Mouse (Mus musculus) c-Kit-positive CD71-positive TER-119-positive erythroid progenitor cells, embryonic 14.5 days (primary cell): ENCODE results near the gene Zfp444.

Experiments used
- DNase-seq: peaks from one replicate; pipeline ENCODE4 v3.0.0-alpha.2; 2013; ENCODE audit warnings: low spot score

The Zfp444 gene

DNA sequence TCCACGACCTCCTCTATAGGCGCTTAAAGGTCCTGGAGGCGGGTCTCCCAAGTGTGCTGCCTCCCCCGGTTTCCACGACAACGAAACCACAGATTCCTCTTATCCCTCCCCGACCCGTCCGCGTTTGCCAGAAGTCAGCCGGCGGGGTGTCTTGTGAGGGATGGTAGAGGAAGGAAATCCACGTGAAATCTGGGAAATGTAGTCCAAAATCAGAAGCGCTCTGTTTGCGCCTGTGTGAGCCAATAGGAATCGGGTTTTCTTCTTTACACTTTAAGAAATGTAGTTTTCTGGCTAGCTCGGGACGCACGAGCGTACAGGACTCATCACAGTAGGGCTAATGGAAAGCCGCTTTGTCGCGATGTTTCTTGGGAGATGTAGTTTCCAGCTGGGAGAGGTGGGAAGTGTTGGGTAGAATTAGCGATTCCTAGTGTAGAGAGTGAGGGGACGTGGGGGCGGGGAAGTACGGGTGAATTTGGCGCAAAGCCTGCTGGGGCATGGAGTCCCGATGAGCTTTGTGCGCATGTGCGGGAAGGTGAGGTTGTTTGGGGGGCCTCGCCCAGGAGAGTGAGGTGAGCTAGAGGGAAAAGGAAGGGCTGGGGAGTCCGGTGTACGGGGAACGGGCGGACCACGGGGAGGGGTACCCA is at the start of gene Zfp444:
Zfp444 (plus strand) TSS at position 221 of the 644 bp plus-strand sequence.
- peak; percentile 91 for DNase-seq

DNA sequence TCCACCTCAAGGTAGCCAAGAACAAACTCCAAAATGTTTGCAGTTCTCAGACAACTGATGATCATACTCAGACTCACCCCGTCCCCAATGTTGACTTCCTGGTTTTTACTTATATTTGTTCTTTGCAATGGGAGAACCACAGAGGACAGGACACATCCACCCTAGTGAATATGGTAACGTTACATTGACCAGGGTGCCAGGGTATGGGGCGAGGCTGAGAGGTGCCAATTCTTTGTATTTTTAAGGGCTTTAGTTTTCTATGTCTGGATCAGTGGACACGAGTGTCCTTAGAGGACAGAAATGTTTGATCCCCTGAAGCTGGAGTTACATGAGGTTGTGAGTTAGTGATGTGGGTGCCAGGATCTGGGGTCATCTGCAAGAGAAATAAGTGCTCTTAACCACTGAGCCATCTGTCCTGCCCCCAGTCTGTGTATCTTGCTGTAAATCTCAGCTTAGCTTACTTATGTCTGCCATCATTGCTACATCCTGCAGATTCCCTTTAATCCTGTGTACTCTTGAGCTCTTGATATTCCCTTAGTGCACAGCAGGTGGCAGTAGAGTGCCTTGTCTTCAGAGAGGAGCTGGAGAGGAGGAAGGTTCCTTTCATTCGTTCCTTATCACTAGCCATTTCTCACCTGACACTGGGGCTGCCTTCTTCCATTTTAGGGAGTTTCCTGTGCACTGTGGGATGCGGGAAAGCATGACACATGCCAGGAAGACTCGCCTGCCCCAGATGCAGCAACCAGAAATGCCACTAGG is 45.2 kb upstream of the Zfp444 start:
- peak; percentile 73 for DNase-seq

DNA sequence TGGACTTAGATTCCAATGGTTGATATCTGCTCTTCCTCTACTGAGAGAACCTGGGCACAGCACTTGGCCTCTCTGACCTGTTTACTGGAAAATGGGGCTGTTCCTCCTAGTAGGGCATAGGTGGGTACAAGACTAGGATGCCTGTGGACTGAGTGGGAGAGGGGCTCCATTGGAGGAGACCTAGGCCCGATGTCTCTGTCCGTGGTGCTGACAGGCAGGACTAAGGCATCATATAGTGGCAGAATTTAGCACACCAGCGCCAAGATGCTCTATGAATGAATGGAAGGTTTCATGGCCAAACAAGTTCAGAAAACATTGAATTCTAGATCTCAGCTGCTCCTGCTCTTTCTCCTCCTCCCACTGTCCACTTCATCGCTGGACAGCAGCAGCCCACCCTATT is 41.7 kb upstream of the Zfp444 start:
- no peak for DNase-seq

DNA sequence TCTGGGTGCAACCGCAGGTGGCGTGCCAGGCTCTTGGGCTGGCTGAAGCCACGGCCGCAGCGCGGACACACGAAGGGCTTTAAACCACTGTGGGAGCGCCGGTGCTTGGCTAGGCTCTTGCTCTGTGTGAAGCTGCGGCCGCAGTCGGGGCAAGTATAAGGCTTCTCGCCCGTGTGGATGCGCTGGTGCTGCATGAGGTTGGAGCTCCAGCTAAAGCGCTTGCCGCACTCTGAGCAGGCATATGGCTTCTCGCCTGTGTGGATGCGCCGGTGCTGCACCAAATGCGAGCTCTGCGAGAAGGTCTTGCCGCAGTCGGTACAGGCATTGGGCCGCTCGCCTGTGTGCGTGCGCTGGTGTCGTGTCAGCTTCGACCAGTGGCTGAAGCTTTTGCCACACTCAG is 39.4 kb upstream of the Zfp444 start:
- DNase-seq = no peak

DNA sequence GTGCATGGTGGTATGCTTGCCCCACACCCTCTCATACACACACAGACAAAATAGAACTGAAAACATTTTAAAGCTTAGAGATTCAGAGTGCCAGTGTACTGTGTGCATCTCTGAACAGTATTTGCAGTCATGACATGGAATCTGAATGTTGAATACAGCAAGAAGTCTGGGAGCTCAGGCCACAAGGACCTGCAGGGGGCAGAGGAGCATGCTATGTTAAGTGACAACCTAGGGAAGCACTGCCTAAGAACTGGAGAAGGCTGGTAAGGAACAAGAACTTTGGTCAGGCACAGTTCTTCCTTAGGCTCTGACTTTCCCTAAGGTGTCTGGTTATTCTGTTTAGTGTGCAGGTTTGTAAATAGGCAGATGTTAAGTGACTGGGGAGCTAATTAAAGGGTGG is 35.5 kb upstream of the Zfp444 start:
- no peak for DNase-seq

DNA sequence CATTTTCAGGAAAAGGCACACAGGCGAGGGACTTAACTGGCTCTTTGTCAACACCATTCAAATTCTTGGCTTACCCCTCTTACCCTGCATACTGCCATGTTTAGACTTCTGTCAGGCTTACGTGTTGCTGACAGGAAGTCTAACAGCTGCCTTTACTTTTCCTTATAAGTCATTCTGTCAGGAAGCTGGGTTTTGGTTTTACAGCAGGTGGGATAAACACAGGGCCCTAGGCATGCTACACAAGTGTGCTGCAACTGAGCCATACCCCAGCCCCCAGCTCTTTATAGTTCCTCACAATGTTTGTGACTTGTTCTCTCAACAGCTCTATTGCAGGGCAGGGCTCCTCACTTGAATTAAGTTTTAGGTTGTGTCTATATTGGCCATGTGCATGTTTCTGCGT is 32.7 kb upstream of the Zfp444 start:
- DNase-seq = no peak

DNA sequence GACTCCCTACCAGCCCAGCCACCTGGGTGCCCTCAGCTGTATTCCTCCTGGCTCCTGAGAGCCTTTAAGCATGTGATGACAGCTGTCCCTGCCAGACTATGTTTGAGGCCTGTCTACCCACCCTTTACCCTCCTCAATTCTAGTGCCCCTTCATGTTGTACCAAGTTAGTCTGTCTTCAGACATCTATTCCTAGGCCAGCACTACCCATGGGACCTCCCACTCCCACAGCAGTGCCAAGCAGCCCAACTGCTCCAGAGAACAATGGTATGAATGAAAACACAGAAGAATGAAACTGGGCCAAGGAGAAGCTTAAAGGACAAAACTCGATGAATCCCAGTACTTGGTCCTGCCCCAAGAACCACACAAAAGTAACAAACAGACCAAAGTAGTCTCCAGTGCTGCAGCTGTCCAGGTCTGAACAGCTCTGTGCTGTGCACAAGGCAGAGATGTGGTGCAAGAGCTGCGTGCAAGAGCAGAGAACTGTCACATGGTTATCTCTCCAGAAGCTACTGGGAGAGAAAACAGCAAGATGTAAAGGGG is 28.0 kb upstream of the Zfp444 start:
- DNase-seq = no peak

DNA sequence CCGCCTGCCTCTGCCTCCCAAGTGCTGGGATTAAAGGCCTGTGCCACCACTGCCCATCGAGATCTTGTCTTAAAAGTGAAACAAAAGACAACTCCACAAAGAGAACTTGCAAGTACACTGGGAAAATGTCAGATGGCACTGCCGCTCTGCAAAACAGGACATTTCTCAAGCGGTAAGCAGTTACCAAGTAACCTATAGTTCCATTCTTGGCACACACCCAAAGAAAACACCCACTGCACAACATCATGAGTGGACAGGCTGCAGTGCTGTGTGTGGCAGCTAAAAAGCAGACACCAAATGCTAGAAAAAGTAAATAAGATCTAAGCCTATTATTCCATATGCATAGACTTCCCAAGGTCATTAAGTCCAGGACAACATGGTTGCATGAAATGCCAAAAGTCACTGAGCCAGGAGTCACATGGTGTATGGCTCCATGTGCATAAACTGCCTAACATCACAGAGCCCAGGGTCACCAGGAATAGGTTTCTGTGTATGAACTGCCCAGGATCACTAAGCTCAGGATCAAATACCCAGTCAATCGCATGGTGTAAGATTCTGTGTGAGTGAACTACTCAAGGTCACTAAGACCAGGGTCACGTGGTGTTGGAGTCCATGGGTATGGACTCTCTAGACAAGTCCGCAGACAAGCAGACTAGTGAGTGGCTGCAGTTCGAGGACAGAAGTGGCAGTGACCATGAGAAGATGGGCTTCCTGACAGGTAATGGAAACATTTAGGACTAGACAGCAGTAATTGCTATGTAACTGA is 26.4 kb upstream of the Zfp444 start:
- no peak for DNase-seq

DNA sequence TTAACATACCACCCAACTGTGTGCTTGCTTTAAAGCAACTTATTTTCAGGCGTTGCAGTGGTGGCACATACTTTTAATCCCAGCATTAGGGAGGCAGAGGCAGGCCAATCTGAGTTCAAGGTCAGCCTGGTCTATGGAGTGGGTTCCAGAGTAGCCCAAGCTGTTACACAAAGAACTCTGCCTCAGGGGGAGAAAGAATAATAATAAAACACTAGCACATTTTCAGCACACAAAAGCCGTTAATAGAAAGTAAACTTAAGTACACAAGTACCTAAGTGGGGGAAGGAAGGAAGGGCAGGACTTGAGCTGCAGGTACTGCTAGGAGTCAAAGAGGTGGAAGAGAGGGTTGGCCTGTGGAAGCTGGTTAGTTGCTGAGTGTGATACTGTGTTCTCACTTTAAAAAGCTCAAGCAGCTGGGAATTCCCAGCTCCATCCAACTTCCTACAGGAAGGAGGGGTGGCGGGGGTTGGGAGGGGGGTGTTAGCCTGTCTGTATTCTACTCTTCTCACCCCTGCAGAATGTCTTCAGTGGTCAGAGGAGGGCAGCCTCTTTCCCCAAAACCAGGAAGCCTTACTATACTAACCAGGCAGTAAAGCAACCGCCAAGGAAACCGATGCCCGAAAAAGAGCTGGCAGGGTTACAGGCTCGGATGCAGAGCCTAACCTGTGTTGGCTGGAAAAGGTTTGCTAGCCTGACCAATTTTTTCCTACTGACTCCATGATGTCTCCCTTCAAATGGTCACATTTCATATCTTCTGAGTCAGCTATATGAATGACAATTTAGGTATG is 25.6 kb upstream of the Zfp444 start:
- no peak for DNase-seq

DNA sequence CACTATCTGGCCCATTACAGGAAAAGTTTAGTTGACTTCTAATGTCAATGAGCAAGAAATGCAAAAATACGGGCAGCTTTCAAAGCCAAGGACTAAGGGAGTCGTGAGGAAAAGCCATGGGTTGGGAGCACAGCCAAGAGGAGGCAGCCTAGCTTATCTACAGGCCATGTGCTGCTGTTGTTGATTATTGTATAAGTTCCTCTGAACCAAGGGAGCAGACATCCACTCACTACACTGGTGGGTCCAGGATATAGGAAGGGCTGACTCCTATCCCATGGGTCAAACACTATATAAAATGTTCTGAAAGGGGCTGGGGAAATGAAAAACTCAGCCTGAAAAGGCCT is 25.1 kb upstream of the Zfp444 start:
- no peak for DNase-seq

DNA sequence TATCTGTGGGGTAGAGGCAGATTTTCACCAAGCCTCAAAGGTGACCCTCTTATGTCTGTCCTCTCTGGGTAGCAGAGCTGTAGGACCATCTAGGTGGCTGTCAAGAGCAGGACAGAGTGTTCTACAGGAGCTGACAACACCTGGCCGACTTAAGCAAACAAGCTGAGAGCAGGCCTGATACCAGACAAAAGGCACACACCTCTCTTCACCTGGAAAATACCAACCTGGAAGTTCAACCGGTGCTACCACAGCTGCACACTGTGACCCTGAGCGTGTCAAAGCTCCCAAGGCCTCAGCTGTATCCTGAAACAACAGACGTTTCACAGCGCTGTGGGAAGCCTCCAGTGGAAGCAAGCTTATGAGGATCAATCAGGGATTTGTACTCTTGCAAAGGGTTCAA is 24.3 kb upstream of the Zfp444 start:
- no peak for DNase-seq

DNA sequence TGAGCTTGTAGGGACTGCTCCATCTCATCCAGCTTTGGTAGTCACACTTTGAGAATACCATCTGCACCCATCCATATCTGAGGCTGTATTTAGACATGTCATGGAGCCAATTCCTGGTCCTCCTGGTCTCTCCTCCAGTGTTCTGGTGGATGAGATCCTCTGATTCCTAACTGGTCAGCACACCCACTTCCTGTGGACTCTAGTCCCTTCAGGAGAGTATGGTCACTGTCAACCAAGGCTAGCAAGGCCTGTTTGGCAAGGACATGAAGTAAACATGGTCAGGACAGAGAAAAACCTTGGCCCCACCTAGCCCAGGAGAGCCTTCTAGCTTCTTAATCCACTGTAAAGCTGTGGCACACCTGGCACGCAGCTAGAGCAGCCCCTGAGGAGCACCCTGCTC is 20.8 kb upstream of the Zfp444 start:
- DNase-seq = no peak

DNA sequence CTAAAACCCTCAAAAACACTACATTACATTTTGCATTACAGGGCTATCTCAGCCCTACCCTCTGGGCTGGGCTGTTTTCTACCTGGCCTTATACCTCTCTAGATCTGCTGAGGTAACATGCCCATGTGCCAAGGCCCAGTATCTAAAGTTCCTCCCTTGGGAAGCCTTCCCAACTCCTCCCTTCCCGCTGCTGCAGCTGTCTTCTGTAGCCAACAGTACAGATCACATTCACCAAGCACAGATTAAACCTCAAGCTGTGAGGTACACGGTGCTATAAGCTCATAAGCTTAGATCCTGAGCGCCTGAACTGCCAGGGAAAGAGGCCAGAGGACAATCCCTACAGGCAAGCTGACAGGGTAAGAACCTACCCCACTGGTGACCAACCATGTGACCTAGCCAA is 20.0 kb upstream of the Zfp444 start:
- DNase-seq = no peak

DNA sequence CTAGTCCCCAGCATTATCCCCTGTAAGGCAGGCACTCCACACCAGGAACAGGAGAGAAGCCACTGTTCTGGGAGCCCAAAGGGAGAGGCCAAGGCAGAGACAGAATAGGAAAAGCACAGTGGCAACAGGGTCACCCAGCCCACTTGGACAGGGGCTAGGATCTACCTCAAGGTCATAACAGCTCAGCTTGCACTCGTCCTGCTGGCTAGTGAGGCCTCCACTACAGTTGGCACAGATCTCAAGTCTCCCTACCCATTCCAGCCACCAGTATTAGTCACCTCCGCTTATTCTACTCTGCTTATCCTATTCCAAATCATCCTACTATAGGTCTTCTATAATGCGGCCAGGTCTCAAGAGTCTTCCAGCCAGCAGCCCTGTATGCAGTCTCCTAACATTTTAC is 18.9 kb upstream of the Zfp444 start:
- no peak for DNase-seq

DNA sequence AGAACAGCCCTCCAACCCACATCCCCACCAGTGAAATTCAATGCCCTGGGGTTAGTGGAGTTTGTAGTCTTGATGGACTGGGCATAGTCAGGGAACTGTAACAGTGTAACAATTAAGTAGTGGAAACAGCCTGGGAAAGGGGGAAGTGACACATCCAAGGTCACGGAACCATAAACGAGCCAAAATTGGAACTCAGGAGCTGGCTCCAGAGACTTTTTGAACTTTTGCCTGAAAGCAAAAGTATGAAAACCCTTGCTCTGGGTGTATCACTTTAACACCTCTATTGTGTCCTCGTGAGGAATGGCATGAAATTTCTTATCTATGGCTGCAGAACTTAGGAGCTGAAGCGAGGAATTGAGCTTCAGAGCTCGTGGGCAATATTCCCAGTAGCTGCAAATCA is 17.9 kb upstream of the Zfp444 start:
- no peak for DNase-seq

DNA sequence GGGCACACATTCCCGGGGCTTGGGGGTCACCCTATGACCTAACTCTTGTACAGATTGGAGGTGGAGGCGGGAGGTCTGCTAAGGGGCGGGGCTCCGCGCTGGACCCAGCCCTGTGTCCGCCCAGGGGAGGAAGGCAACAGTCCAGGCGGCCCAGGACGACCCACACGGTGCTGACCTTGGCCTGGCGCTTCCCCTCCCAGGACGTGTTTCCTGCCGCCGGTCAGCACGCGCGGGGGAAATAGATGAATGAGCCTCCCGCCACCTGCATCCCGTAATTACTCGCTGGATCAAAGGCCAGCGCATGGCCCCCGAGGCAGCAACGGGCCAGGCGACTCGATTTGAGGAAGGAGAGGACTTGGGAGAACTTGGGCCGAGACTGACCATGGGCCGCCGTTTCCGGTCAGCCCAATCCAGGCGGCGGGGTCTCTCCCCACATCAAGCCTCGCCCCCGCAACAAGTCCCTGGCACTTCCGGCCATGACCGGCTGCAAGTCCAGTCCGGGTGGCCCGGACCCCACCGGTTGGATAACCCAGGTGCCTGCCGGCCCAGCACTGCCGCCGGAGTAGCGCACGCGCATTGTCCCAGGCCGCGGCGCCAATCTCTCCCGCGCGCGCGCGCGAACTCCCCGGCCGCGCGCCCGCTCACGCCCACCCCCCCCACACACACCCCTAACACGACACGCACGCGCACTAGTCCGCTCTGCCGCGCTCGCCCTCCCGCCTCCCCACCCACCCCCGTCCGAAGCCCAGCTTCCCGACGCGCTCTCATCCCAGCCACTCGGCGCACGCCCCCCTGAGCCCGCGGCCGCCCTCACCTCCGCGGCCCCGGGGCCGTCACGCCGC is 16.8 kb upstream of the Zfp444 start:
- DNase-seq = peak; percentile 59

DNA sequence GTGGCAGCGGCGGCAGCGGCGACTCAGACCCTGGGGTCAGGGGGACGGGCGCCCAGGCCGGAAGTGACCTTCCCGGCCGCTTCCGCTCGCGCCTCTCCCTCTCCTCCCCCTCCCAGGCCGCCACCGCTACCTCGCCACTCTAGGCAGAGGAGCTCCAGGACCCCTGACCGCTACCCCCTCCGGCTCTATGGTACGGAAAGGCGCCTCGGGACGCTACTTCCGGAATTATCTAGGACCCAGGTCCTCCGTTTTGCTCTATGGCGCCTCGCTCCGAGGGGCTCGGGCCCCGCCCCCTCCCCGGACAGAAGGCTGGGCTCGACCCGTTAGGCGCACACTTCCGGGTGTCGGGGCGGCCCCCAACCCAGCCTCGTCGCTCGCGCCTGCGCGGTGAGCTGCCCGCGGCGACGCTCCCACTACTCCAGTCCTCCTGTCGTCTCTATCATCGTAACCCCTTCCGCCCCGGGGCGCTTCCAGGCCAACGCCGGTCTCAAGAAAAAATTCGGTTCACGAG is 16.1 kb upstream of the Zfp444 start, which contains the start of gene Zfp787:
Zfp787 (minus strand) TSS at position 97 of the 511 bp plus-strand sequence.
- DNase-seq = peak; percentile 65

DNA sequence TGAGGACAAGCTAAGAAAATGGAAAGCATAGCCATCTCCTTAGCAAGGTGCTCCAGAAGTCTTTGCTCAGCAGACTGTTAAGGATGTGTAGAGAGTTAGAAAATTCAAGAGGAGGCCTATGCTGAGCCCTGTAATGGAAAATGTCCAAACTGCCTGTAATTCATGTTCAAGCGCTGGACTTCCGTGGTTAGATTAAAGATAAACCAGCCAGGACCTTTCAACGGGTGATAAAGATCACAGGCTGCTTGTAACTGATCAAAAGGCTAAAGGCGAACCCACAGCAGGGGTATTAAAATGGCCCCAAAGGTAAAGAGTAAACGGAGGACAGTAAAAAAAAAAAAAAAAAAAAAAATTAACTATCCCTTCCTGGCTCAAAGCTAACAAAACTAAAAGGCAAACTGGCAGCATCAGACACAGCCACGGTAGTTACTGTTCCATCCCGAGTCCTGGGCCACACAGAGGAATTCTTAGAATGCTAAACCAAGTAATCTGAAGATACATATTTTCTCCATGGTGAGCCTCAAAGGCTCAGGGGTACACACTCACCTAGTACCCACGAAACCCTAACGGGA is 15.0 kb upstream of the Zfp444 start:
- peak; percentile 16 for DNase-seq

DNA sequence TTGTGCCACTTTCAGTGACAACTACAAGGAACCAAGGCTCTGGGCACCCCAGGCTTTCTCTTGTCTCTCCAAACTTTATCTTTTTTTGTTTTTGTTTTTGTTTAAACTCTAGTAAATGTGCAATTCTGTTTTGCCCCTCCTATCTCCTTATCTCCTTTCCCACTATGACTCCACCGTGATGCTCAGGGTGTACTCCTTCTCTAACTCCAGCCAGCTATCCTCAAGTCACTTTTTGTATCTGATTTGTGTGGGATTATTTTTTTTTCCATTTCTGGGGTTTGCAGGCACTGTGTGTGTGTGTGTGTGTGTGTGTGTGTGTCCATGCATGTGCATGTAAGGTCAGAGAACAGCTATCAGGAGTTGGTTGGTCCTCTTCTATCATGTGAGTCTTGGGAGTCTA is 14.5 kb upstream of the Zfp444 start:
- no peak for DNase-seq

DNA sequence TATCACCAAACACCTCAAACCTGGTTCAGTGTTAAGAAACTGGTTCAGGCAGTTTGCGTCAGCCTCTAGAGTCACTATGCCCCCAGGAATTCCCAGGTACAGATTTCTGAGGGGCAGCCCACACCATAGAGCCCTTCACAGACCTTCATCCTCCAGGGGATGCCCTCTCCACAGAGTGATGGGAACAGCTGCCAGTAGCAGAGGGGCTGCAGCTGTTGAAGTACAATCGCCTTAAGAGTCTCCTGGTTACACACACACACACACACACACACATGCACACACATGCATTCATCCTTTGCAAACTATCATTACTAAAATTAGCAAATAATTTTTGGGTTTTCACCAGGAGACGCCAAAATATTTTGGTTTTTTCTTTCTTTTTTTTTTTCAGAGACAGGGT is 12.4 kb upstream of the Zfp444 start:
- DNase-seq = no peak

DNA sequence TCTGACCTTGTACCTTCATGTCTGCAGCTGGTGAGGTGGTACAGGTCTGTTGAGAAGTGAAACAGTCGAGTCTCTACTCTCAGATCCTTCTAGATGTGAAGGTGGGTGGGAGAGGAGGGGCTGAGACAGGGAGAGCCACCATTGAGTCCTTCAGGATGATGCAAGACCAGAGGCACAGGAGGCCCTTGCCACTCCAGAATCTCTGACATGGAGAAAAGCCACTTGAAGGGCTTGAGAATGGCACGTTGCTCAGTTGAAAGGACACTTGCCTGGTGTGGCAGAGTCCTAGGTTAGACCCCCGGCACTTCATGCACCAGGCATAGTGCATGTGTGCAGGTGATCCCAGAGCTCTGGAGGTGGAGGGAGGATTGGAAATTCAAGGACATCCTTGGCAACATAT is 10.5 kb upstream of the Zfp444 start:
- DNase-seq = no peak
